Mouse (Mus musculus): ENCODE data around the gene Olfr955. TPM values are rescaled to one million over a fixed set of nuclear protein-coding genes. Genes with fewer than 3 reads are reported as not detected.

The Olfr955 gene
- not detected in 2 replicates for polyA plus RNA-seq (2015; fragmentation: Nextera tagmentation; extraction: Ambion mirVana)

DNA sequence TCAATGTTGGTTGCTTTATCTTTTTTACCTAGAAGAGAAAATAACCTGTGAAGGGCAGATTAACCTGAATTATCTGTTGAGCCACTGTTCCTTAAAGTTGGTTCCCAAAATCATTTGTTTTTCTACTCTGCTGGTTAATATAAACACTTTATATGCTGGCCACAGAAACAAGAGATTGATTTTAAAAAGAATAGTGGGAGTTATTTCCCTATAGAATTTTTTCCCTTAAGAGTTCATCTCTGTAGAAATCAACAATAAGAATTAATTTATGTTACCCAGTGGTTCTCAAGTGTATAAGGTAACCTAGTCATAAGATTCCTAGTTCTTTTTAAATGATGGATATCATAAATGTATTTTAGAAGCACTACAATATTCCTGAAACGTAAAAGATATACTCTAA, at the start of gene Olfr955:
Gene Olfr955, minus strand, starts transcription at position 101 of the 400 bp plus-strand sequence.
- Histone ChIP-seq H3K36me3 (no peaks in the 10 kb centered on the region), H3K9me3 (no peaks in the 10 kb centered on the region), H3K4me1 (no peaks in the 10 kb centered on the region), H3K27ac (replicated peaks) (no peak within 1 kb of the TSS), H3K4me3 (no peak within 1 kb of the TSS), H3K27me3 (no peaks in the 10 kb centered on the region), H3K9ac (replicated peaks) (no peak within 1 kb of the TSS), H3K4me2 (replicated peaks) (no peak within 1 kb of the TSS)
- ATAC-seq (replicated peaks), result no peak
- WGBS, result 49% methylated on average over 1 of the region's 1 CpGs

DNA sequence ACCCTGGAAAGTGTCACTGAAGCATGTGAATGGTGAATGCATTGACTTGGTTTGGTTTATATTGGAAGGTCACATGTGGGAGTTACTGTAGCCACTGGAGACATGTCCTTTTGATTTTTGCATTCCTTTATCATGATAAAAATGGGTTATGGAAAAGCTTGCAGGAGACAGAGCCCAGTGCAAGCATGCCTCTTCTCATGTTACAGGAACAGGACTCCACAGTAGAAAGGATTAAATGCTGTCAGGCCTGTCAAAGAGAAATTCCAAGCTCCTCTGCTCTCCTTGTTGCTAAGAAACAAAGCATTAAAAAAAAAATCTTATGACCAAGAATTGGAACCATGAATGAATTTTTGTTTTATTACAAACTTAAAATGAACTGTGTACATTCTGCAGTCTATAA, 46.9 kb upstream of the Olfr955 start:
- no peaks in the 10 kb centered on the region for H3K36me3 ChIP-seq
- no peak overlapping the region for H3K4me3 ChIP-seq
- H3K4me2 ChIP-seq (replicated peaks), result no peak overlapping the region
- H3K27me3 ChIP-seq, result no peaks in the 10 kb centered on the region
- no peak overlapping the region for H3K27ac ChIP-seq (replicated peaks)
- no peaks in the 10 kb centered on the region for H3K4me1 ChIP-seq
- no peak for ATAC-seq (replicated peaks)
- no peaks in the 10 kb centered on the region for H3K9me3 ChIP-seq
- H3K9ac ChIP-seq (replicated peaks), result no peak overlapping the region

DNA sequence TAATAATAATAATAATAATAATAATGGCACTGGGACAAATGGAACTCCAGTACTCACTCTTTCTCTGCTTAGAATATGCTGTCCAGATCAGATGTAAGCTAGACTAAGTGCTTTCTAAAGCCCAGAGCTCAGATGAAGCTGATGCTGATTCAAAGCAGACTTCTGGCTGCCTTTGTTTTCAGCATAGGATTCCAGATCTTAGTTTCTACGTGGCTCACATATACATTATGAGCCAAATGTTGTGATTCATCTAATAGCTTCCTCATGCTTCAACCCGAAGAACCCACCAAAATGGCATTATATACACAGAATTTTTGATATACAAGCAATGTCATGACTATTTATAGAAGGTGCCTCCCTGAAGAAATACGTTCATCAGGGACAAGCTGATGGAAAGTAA, 43.8 kb upstream of the Olfr955 start, which contains the start of gene Olfr957:
Gene Olfr957, minus strand, starts transcription at position 279 of the 400 bp plus-strand sequence.
- H3K4me3 ChIP-seq, result no peak within 1 kb of the TSS
- 75% methylated on average over 3 of the region's 3 CpGs for WGBS
- no peak for ATAC-seq (replicated peaks)
- no peak within 1 kb of the TSS for H3K9ac ChIP-seq (replicated peaks)
- no peaks in the 10 kb centered on the region for H3K9me3 ChIP-seq
- no peak within 1 kb of the TSS for H3K4me2 ChIP-seq (replicated peaks)
- H3K36me3 ChIP-seq, result no peaks in the 10 kb centered on the region
- H3K27ac ChIP-seq (replicated peaks), result no peak within 1 kb of the TSS
- H3K27me3 ChIP-seq, result no peaks in the 10 kb centered on the region
- no peaks in the 10 kb centered on the region for H3K4me1 ChIP-seq

DNA sequence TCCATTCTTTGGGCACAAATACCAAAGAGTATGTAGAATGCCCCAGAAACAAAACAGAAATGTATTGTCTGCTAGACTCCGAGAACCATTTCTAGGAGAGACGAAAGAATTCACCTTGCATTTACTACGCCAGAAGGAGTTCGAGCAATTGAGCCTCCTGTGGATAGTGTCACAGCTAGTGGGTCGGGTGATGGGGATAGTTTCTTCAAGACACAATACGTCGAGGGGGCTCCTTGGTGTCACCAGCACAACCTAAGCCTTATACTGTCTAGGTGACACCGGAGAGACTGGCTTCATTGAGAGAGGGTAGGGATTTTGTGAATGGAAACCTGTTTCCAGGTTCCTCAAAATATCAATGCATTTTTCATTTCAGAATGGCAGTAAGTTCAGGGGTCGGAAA, 37.7 kb upstream of the Olfr955 start:
- no peaks in the 10 kb centered on the region for H3K9me3 ChIP-seq
- no peak overlapping the region for H3K4me2 ChIP-seq (replicated peaks)
- no peaks in the 10 kb centered on the region for H3K27me3 ChIP-seq
- no peaks in the 10 kb centered on the region for H3K36me3 ChIP-seq
- peak; percentile 19; the same call in 1 of the 2 replicates for ATAC-seq (replicated peaks)
- no peaks in the 10 kb centered on the region for H3K4me1 ChIP-seq
- H3K9ac ChIP-seq (replicated peaks), result no peak overlapping the region
- 81% methylated on average over 9 of the region's 9 CpGs for WGBS
- H3K27ac ChIP-seq (replicated peaks), result no peak overlapping the region
- H3K4me3 ChIP-seq, result no peak overlapping the region

DNA sequence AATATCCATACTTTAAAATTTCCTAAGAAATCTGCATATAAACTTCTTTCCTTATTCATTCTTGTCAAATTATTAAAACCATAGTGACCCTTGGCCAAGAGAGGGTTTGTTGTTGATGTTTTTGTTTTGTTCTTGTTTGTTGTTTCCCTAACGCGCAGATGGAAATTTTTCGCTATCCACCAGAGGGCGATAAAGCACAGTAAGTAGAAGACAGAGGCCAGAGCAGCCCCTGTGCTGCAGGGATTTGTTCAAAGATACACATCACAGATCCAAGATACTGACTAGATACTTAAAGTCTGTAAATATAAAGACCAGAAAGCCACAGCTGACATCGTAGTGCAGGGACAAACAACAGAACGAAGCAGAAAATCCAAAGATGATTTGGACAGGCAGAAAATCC, 37.3 kb upstream of the Olfr955 start:
- Histone ChIP-seq H3K9me3 (no peaks in the 10 kb centered on the region), H3K36me3 (no peaks in the 10 kb centered on the region), H3K4me2 (replicated peaks) (no peak overlapping the region), H3K4me1 (no peaks in the 10 kb centered on the region), H3K4me3 (no peak overlapping the region), H3K9ac (replicated peaks) (no peak overlapping the region), H3K27me3 (no peaks in the 10 kb centered on the region), H3K27ac (replicated peaks) (no peak overlapping the region)
- WGBS, result 13% methylated on average over 6 of the region's 6 CpGs
- peak; percentile 88 for ATAC-seq (replicated peaks)

DNA sequence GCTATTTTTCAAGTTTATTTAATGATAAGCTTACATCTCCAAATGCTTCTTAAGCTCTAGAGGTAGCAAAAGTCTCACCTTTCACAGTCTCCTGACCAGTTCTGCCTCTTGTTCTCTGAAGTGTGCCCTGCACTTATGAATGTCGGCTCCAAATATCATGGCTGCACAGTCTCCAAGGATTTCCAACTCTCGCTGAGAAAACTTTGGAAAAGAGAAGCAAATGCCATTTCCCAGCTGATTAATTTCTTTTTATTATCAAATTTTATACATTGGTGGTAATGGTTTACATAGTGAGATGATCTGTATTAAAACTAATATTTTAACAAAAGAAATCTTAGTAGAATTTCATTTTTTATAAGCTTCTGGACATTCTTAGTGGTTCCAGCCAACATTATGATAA, 22.2 kb upstream of the Olfr955 start, which contains the start of gene Olfr44:
Gene Olfr44, minus strand, starts transcription at position 101 of the 400 bp plus-strand sequence.
- ATAC-seq (replicated peaks), result no peak
- H3K9ac ChIP-seq (replicated peaks), result no peak within 1 kb of the TSS
- no peaks in the 10 kb centered on the region for H3K36me3 ChIP-seq
- no peaks in the 10 kb centered on the region for H3K4me1 ChIP-seq
- WGBS, result 95% methylated on average over 2 of the region's 2 CpGs
- H3K27me3 ChIP-seq, result no peaks in the 10 kb centered on the region
- no peak within 1 kb of the TSS for H3K27ac ChIP-seq (replicated peaks)
- H3K4me3 ChIP-seq, result no peak within 1 kb of the TSS
- H3K4me2 ChIP-seq (replicated peaks), result no peak within 1 kb of the TSS
- H3K9me3 ChIP-seq, result no peaks in the 10 kb centered on the region

DNA sequence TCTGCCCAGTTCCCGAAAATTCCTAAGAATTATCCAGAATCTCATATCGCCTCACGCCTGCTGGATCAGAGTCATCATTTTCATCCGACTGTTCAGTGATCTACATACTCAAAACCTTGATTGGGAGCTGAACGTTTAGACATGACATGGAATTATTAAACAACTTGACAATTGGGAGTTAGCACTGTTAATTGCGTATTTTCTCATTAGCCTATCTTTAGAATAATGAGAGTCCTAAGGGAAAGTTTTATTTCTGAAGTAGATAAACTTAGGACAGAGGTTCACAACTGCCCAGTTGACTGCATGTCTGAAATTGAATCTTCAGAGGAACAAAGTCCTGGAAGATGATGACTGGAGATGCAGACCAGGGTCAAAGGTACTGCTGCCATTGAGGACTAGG, 15.3 kb downstream of the Olfr955 start, which contains the start of gene Olfr954:
Gene Olfr954, plus strand, starts transcription at position 301 of the 400 bp plus-strand sequence.
- no peaks in the 10 kb centered on the region for H3K36me3 ChIP-seq
- ATAC-seq (replicated peaks), result no peak
- H3K9me3 ChIP-seq, result no peaks in the 10 kb centered on the region
- no peak within 1 kb of the TSS for H3K27ac ChIP-seq (replicated peaks)
- H3K4me3 ChIP-seq, result no peak within 1 kb of the TSS
- WGBS, result 85% methylated on average over 6 of the region's 6 CpGs
- H3K9ac ChIP-seq (replicated peaks), result no peak within 1 kb of the TSS
- no peaks in the 10 kb centered on the region for H3K27me3 ChIP-seq
- no peaks in the 10 kb centered on the region for H3K4me1 ChIP-seq
- no peak within 1 kb of the TSS for H3K4me2 ChIP-seq (replicated peaks)

DNA sequence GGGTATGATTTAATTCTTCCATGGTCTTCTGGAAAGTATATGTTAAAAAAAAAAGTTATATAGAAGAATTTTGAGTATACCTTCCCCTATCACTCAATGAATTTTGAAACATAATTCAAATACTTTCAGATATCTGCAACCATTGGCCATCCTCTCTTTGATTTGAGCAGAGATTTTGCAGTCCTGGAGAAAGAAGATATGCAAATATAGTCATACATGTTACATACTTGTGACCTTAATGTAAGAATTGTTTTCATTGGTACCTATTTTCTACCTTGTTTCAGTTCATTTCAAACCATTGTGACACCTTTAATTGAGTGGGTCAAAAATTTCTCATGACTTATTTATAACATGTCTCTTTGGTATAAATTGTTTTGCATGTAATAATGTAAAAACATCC, 44.7 kb downstream of the Olfr955 start, which contains the start of gene Olfr952:
Gene Olfr952, minus strand, starts transcription at position 101 of the 400 bp plus-strand sequence.
- Histone ChIP-seq H3K36me3 (no peaks in the 10 kb centered on the region), H3K9me3 (no peaks in the 10 kb centered on the region), H3K4me2 (replicated peaks) (no peak within 1 kb of the TSS), H3K27me3 (no peaks in the 10 kb centered on the region), H3K4me1 (no peaks in the 10 kb centered on the region), H3K9ac (replicated peaks) (no peak within 1 kb of the TSS), H3K4me3 (no peak within 1 kb of the TSS), H3K27ac (replicated peaks) (no peak within 1 kb of the TSS)
- ATAC-seq (replicated peaks), result no peak

Other genes with a start within 250 kb of the Olfr955 start
- gene Olfr1537, start 221.9 kb downstream of the Olfr955 start, polyA plus RNA-seq (2015; fragmentation: Nextera tagmentation; extraction: Ambion mirVana), result not detected in 2 replicates
- gene Olfr945, start 195.1 kb downstream of the Olfr955 start, polyA plus RNA-seq (2015; fragmentation: Nextera tagmentation; extraction: Ambion mirVana), result not detected in 2 replicates
- gene Olfr948, start 145.9 kb downstream of the Olfr955 start, polyA plus RNA-seq (2015; fragmentation: Nextera tagmentation; extraction: Ambion mirVana), result not detected in 2 replicates
- not detected in 2 replicates for gene Olfr951, start 84.5 kb downstream of the Olfr955 start, polyA plus RNA-seq (2015; fragmentation: Nextera tagmentation; extraction: Ambion mirVana)
- gene Olfr952, start 44.8 kb downstream of the Olfr955 start, polyA plus RNA-seq (2015; fragmentation: Nextera tagmentation; extraction: Ambion mirVana), result not detected in 2 replicates
- not detected in 2 replicates for gene Olfr954, start 15.2 kb downstream of the Olfr955 start, polyA plus RNA-seq (2015; fragmentation: Nextera tagmentation; extraction: Ambion mirVana)
- gene Olfr44, start 22.1 kb upstream of the Olfr955 start, polyA plus RNA-seq (2015; fragmentation: Nextera tagmentation; extraction: Ambion mirVana), result not detected in 2 replicates
- gene Olfr957, start 43.9 kb upstream of the Olfr955 start, polyA plus RNA-seq (2015; fragmentation: Nextera tagmentation; extraction: Ambion mirVana), result not detected in 2 replicates
- not detected in 2 replicates for gene Olfr958, start 82.1 kb upstream of the Olfr955 start, polyA plus RNA-seq (2015; fragmentation: Nextera tagmentation; extraction: Ambion mirVana)
- not detected in 2 replicates for gene Olfr959, start 103.6 kb upstream of the Olfr955 start, polyA plus RNA-seq (2015; fragmentation: Nextera tagmentation; extraction: Ambion mirVana)
- 38.8 and 53.5 TPM in 2 replicates for gene AW551984, start 132.5 kb upstream of the Olfr955 start, polyA plus RNA-seq (2015; fragmentation: Nextera tagmentation; extraction: Ambion mirVana)
- gene Olfr148, start 138.7 kb upstream of the Olfr955 start, polyA plus RNA-seq (2015; fragmentation: Nextera tagmentation; extraction: Ambion mirVana), result not detected in 2 replicates
- gene Olfr960, start 149.4 kb upstream of the Olfr955 start, polyA plus RNA-seq (2015; fragmentation: Nextera tagmentation; extraction: Ambion mirVana), result not detected in 2 replicates
- not detected in 2 replicates for gene Olfr961, start 173.1 kb upstream of the Olfr955 start, polyA plus RNA-seq (2015; fragmentation: Nextera tagmentation; extraction: Ambion mirVana)
- gene Olfr963, start 195.3 kb upstream of the Olfr955 start, polyA plus RNA-seq (2015; fragmentation: Nextera tagmentation; extraction: Ambion mirVana), result not detected in 2 replicates
- gene Olfr149, start 235.2 kb upstream of the Olfr955 start, polyA plus RNA-seq (2015; fragmentation: Nextera tagmentation; extraction: Ambion mirVana), result not detected in 2 replicates
- gene Olfr965, start 239.4 kb upstream of the Olfr955 start, polyA plus RNA-seq (2015; fragmentation: Nextera tagmentation; extraction: Ambion mirVana), result not detected in 2 replicates